Mouse (Mus musculus): ENCODE data around the gene Espn. TPM values are rescaled to one million over a fixed set of nuclear protein-coding genes. Genes with fewer than 3 reads are reported as not detected.

Espn gene
- total and polyA plus RNA-seq, 2 experiments from 2014 or later = 0.69 to 0.71 TPM

GRCm38 (mm10) chr4:152190701-152191100, 38.5 kb upstream of the Espn start:
- no peak overlapping the region for H3K9ac ChIP-seq
- H3K4me2 ChIP-seq (ENCODE audit: low read depth) = no peak overlapping the region
- ATAC-seq = no peak
- DNase-seq = no peak
- 72% methylated on average over 5 of the region's 5 CpGs for WGBS
- no peaks in the 10 kb centered on the region for H3K9me3 ChIP-seq (ENCODE audit: low read length)
- peaks cover 7% of the 10 kb centered on the region for H3K4me1 ChIP-seq (ENCODE audit: insufficient read depth)
- TF ChIP-seq CTCF (IDR thresholded peaks at IDR 0.05; ENCODE audit: low read depth) = no peak
- no peak overlapping the region for H3K4me3 ChIP-seq (ENCODE audit: low read depth, low read length)
- H3K27ac ChIP-seq (ENCODE audit: low read depth, low read length) = no peak overlapping the region
- H3K36me3 ChIP-seq (ENCODE audit: insufficient read depth) = no peaks in the 10 kb centered on the region
- no peaks in the 10 kb centered on the region for H3K27me3 ChIP-seq (ENCODE audit: insufficient read depth, low read length)

- TF ChIP-seq CTCF (IDR thresholded peaks at IDR 0.05; ENCODE audit: low read depth) = no peak
- ATAC-seq (no peak), DNase-seq (no peak)
- Histone ChIP-seq H3K27me3 (ENCODE audit: insufficient read depth, low read length) (no peaks in the 10 kb centered on the region), H3K9ac (no peak overlapping the region), H3K4me3 (ENCODE audit: low read depth, low read length) (no peak overlapping the region), H3K36me3 (ENCODE audit: insufficient read depth) (no peaks in the 10 kb centered on the region), H3K27ac (ENCODE audit: low read depth, low read length) (no peak overlapping the region), H3K4me2 (ENCODE audit: low read depth) (no peak overlapping the region), H3K4me1 (ENCODE audit: insufficient read depth) (peaks cover 10% of the 10 kb centered on the region), H3K9me3 (ENCODE audit: low read length) (no peaks in the 10 kb centered on the region)
- WGBS = 51% methylated on average over 11 of the region's 11 CpGs
Measured at GRCm38 (mm10) chr4:152190096-152190653, 38.0 kb upstream of the Espn start.

- DNase-seq (no peak), ATAC-seq (no peak)
- Histone ChIP-seq H3K27ac (ENCODE audit: low read depth, low read length) (no peak overlapping the region), H3K27me3 (ENCODE audit: insufficient read depth, low read length) (no peaks in the 10 kb centered on the region), H3K9me3 (ENCODE audit: low read length) (no peaks in the 10 kb centered on the region), H3K9ac (no peak overlapping the region), H3K4me3 (ENCODE audit: low read depth, low read length) (no peak overlapping the region), H3K4me2 (ENCODE audit: low read depth) (no peak overlapping the region), H3K36me3 (ENCODE audit: insufficient read depth) (no peaks in the 10 kb centered on the region), H3K4me1 (ENCODE audit: insufficient read depth) (peaks cover 13% of the 10 kb centered on the region)
- 88% methylated on average over 4 of the region's 4 CpGs for WGBS
- no peak for TF ChIP-seq CTCF (IDR thresholded peaks at IDR 0.05; ENCODE audit: low read depth)
Measured at GRCm38 (mm10) chr4:152189691-152190090, 37.5 kb upstream of the Espn start.

- no peaks in the 10 kb centered on the region for H3K36me3 ChIP-seq (ENCODE audit: insufficient read depth)
- H3K4me2 ChIP-seq (ENCODE audit: low read depth) = no peak overlapping the region
- H3K4me1 ChIP-seq (ENCODE audit: insufficient read depth) = peaks cover 13% of the 10 kb centered on the region
- ATAC-seq (no peak), DNase-seq (no peak)
- no peak overlapping the region for H3K27ac ChIP-seq (ENCODE audit: low read depth, low read length)
- TF ChIP-seq CTCF (IDR thresholded peaks at IDR 0.05; ENCODE audit: low read depth) = no peak
- H3K9ac ChIP-seq = no peak overlapping the region
- no peak overlapping the region for H3K4me3 ChIP-seq (ENCODE audit: low read depth, low read length)
- WGBS = 86% methylated on average over 6 of the region's 6 CpGs
- H3K9me3 ChIP-seq (ENCODE audit: low read length) = no peaks in the 10 kb centered on the region
- no peaks in the 10 kb centered on the region for H3K27me3 ChIP-seq (ENCODE audit: insufficient read depth, low read length)
Measured at GRCm38 (mm10) chr4:152189071-152189470, 36.9 kb upstream of the Espn start.

- no peak overlapping the region for H3K4me2 ChIP-seq (ENCODE audit: low read depth)
- H3K27me3 ChIP-seq (ENCODE audit: insufficient read depth, low read length) = no peaks in the 10 kb centered on the region
- no peak overlapping the region for H3K4me3 ChIP-seq (ENCODE audit: low read depth, low read length)
- 92% methylated on average over 2 of the region's 2 CpGs for WGBS
- no peak overlapping the region for H3K9ac ChIP-seq
- no peaks in the 10 kb centered on the region for H3K9me3 ChIP-seq (ENCODE audit: low read length)
- no peaks in the 10 kb centered on the region for H3K36me3 ChIP-seq (ENCODE audit: insufficient read depth)
- DNase-seq = no peak
- no peak for TF ChIP-seq CTCF (IDR thresholded peaks at IDR 0.05; ENCODE audit: low read depth)
- no peak overlapping the region for H3K27ac ChIP-seq (ENCODE audit: low read depth, low read length)
- H3K4me1 ChIP-seq (ENCODE audit: insufficient read depth) = peaks cover 13% of the 10 kb centered on the region
- ATAC-seq = no peak
Measured at GRCm38 (mm10) chr4:152188651-152189050, 36.5 kb upstream of the Espn start.

DNA sequence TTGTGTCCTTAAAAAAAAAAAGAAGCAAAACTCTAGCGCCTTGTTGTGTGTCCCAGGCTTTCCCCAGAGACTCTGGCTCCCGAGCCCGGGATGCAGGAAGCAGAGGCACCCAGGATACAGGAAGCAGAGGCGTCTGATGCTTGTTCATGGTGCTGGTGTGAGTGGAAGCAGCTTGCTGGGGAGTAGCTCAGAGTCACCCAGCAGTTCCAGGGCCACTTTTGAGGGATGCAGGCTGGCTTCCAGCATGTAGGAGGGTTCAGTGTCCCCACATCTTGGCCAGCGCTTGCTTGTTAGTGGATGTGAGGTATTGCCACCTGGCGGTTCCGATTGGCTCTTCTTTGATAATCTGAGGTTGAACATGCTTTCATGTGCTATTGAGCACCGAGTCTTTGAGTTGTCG, 35.0 kb upstream of the Espn start:
- ATAC-seq (no peak), DNase-seq (no peak)
- TF ChIP-seq CTCF (IDR thresholded peaks at IDR 0.05; ENCODE audit: low read depth) = no peak
- H3K9ac ChIP-seq = no peak overlapping the region
- peaks cover 2% of the 10 kb centered on the region; the same call in 1 of the 2 replicates for H3K36me3 ChIP-seq (ENCODE audit: insufficient read depth)
- H3K27ac ChIP-seq (ENCODE audit: low read depth, low read length) = no peak overlapping the region
- 86% methylated on average over 9 of the region's 9 CpGs for WGBS
- H3K4me1 ChIP-seq (ENCODE audit: insufficient read depth) = peaks cover 13% of the 10 kb centered on the region
- no peak overlapping the region for H3K4me3 ChIP-seq (ENCODE audit: low read depth, low read length)
- no peaks in the 10 kb centered on the region for H3K27me3 ChIP-seq (ENCODE audit: insufficient read depth, low read length)
- H3K9me3 ChIP-seq (ENCODE audit: low read length) = no peaks in the 10 kb centered on the region
- H3K4me2 ChIP-seq (ENCODE audit: low read depth) = no peak overlapping the region

DNA sequence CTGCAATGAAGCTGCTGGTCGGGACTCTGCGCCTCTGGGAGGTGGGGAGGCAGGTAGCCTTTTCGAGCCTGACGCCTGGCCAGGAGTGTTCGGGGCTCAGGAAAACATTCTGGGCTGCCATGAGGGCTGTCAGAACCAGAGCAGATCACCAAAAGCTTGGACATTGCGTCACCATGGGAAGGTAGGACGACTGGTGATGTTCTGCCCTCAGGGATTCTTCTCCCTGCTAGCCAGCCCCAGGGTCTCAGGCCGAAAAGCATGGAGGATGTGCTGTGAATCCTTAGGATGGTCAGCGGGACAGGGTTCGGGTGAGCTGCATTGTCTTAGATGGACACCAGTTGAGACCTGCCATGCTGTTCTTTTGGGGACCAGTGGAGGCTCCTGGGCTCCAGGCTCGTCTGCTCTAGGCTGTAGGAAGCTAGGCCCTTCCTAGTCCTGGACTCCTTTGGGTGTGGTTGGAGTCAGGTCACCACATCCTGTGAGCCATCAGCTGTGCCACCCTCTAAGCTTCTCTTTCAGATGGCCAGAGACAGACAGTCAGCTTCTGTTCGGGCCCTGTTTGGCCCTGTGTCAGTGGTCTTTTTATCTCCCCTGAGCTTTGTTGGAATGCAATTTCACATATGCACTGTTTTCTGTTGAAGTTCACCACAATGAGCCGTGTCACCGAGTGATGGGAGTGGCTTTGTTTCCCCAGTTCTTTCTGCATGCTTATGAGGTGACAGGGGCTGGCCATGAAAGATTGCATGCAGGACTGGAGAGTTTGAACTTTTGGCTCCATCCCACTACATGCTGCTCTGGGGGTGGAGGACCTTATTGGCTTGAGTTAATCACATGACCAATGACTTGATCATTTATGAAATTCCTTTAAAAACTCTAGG, 34.3 kb upstream of the Espn start:
- no peak for DNase-seq
- Histone ChIP-seq H3K4me1 (ENCODE audit: insufficient read depth) (peaks cover 13% of the 10 kb centered on the region), H3K27ac (ENCODE audit: low read depth, low read length) (peak overlapping the region; percentile 60), H3K9ac (no peak overlapping the region), H3K27me3 (ENCODE audit: insufficient read depth, low read length) (no peaks in the 10 kb centered on the region), H3K9me3 (ENCODE audit: low read length) (no peaks in the 10 kb centered on the region), H3K4me2 (ENCODE audit: low read depth) (peak overlapping the region; percentile 20; the same call in 1 of the 2 replicates), H3K36me3 (ENCODE audit: insufficient read depth) (peaks cover 2% of the 10 kb centered on the region; the same call in 1 of the 2 replicates), H3K4me3 (ENCODE audit: low read depth, low read length) (no peak overlapping the region)
- ATAC-seq = no peak
- WGBS = 36% methylated on average over 14 of the region's 14 CpGs
- no peak for TF ChIP-seq CTCF (IDR thresholded peaks at IDR 0.05; ENCODE audit: low read depth)

Measured in forebrain, postnatal 0 days (tissue).